Mouse (Mus musculus): ENCODE measurements around the gene Cyba.
A peak's percentile ranks its signal among the peaks of the same experiment; 100 is the strongest.

The Cyba gene

GRCm38 (mm10) chr8:122451161-122451703 lies 18.5 kb upstream of the Cyba start:
- DNase-seq: no peak

DNA sequence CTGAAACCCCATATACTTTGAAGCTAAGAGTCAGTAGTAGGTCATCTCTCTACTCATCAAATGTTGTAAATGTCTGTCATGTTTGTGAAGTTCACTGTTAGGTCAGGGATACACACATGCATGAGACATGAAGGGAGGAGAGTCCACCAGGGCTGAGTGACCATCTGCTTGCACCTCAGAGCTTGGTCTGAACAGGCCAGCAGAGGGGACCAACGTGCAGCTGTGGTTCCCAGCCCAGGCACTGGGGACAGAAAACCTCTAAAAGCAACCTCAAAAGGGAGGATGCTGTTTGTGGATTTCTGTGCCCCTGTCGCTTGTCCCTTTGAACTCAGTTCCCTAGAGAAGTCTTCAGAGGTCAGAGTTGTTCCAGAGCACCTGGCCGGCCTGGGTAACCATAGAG lies 12.5 kb upstream of the Cyba start:
- no peak for DNase-seq

DNA sequence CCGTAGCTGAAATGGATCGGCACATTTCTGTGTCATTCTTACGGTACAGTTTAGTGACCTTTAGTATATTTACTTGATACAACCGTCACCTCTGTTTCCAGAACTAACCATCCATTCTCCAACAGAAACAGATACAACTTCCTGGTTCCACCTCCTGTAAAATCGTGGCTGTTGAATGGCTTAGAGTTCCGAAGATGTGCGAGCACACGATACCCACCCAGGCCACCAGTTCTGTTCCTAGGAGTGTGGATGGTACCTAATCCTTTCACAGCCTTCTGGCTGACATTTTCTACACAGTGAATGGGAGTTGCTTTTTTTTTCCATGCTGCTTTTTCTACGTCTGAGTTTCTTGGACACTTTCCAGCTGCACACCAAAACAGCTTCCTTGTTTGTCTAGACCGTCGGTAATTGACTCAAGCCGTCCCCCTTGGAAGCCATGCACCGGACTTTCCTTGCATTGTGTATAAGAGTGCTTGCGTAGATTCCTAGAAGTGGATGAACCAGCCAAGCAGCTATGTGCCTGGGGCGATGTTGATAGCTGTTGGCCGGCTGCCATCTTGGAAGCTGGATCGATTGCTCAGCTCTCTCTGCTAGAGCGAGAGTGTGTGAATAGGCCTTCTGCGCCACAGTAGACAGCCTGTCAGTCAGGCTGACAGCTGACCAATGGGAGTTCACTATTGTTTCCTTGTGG lies 11.5 kb upstream of the Cyba start:
- DNase-seq: peak in 1 of 2 experiments; percentile 48

DNA sequence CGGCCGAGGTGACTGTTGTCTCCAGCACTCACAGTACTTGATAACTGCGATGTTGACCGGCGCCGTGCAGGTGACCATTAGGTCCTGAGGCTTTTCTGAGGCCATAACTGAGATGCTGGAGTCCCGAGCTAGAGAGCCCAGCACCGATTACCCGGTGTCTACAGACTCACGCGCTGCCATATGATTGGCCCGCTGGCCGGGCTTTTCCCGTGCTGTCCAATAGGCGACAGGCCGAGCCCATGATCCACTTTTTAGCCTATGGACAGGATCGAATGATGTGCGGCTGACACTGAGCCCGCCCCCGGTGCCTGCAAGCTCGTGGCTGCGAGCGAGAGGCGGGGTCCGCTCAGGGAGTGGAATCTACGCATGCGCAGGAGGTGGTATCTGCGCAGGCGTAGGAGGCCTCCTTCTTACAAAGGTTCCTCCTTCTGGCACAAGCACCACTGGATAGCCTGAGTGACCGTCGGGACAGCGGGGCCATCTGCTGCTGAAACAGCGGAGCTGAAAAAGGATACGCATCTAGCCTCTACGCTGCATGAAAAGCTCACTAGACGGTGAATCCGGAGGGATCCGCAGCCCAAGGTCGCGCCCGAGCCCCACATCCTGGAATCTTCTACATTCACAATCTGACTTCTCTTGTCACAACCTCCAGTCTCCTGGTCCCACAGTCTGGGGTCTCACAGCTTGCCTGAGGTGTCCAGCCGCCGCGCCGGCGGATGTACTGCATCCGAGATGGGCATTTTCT lies 10.7 kb upstream of the Cyba start, which contains the start of gene Mvd:
Gene Mvd, minus strand, starts transcription at position 161 of the 745 bp plus-strand sequence.
- DNase-seq: peak; percentile 94 to 98

GRCm38 (mm10) chr8:122442781-122443180 lies 10.1 kb upstream of the Cyba start:
- DNase-seq: no peak

GRCm38 (mm10) chr8:122442356-122442755 lies 9.6 kb upstream of the Cyba start:
- no peak for DNase-seq

GRCm38 (mm10) chr8:122441326-122441725 lies 8.6 kb upstream of the Cyba start:
- no peak for DNase-seq

- no peak for DNase-seq
These were observed 6.6 kb upstream of the Cyba start for GRCm38 (mm10) chr8:122439336-122439735.

GRCm38 (mm10) chr8:122437708-122438331 lies 5.1 kb upstream of the Cyba start:
- DNase-seq: no peak

DNA sequence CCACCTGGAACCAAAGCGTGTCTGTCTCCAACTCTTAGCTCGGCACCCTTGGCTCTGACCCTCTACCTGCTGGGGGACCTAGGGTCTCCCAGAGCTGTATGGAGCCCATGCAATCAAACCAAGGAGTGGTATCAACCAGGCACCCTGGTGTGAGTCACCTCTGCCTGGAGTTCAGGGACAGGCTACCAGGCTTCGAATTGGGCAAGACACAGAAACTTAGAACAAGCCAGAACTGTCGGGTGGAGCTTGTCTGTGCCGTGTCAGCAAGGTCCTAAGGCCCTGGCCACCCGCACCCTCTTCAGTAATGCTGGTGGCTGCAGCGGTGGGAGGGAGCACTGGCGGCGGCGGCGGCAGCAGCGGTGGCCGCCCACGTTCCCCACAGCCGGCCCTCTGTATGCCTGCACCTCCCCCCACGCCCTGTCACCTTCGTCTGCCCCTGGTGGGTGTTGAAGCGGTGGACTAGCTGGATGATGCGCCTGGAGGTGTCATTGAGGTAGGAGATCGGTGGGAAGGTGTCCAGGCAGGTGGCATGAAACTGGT lies 3.9 kb upstream of the Cyba start:
- no peak for DNase-seq

DNA sequence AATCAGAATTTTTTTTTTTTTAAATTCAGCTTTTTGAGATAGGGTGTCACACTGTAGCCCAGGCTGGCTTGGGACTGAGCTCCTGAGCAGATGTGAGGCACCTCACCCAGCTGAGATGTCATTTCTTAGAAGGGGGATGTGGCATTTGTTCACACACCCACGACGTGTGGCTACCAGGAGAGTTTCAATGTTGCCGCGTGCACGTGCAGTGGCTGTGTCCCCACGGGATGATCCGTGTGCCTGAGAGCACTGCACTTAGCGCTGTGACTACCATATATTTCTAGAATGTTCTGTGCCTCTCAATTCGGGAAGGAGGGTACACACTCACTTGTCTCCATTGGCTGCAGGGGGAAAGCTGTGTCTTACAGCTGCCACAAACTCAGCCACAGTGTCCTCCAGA lies 3.4 kb upstream of the Cyba start:
- no peak for DNase-seq

DNA sequence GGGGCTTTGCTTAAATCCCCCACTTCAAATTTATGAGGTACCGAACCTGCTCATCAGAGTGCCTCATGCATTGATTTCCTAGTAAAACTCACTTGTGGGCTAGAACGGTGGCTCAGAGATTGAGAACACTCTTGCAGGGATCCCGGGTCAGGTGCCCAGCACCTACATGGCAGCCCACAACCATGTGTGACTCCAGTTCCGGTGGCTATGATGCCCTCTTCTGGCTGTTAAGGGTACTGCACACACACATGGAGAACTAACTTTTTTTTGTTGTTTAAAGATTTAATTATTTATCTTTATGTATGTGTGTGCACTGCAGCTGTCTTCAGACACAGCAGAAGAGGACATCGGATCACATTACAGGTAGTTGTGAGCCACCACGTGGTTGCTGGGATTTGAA lies 2.6 kb upstream of the Cyba start:
- no peak for DNase-seq

DNA sequence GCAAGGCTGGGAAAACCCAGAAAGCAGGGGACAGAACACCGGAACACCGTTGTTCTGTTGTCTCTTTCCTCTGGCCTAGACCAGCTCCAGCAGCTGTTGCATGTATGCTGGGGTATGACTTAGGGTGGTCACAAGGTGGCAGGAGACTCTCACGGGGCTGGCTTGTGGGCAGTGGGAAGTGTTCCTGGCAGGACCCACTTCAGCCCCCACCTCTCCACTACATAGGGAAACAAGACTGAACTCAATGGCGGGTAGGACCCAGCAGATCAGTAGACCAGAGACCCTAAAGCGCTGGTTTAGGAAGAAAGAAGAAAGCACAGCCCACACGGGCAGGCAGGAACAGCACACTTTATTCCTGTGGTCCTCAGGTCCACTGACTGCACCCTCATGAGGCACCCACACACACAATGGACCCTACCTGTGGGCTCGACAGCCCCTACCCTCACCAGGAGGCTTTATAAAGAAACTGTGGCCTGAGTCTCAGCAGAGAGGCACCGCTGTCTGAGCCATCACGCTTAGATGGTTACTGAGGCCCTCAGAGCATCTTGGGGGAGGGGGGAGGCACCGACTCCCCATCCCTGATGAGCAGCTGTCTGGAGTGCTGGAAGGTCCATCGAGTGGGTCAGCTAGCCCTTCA lies 657 bp upstream of the Cyba start:
- DNase-seq: no peak

- DNase-seq: peak; percentile 40 to 48
These were observed 862 bp downstream of the Cyba start for GRCm38 (mm10) chr8:122431694-122432442.

DNA sequence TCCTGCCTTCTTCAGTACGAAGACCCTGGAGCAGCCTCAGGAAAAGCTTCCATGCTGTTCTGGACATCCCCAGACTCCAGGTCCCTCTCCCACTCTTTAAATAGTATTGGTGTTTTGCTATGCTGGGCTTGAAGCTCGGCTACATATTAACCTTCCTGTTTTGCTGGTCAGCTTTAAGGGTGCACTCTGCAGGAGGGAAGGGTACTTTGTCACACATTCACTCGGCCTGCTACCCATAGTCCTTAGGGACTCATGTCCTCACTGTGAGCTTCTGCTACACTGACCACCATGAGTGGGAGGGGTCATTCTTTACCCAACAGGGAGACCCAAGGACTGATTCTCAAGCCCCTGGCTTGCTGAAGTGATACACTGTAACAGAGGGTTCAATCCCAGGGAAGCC lies 2.1 kb downstream of the Cyba start:
- DNase-seq: no peak

DNA sequence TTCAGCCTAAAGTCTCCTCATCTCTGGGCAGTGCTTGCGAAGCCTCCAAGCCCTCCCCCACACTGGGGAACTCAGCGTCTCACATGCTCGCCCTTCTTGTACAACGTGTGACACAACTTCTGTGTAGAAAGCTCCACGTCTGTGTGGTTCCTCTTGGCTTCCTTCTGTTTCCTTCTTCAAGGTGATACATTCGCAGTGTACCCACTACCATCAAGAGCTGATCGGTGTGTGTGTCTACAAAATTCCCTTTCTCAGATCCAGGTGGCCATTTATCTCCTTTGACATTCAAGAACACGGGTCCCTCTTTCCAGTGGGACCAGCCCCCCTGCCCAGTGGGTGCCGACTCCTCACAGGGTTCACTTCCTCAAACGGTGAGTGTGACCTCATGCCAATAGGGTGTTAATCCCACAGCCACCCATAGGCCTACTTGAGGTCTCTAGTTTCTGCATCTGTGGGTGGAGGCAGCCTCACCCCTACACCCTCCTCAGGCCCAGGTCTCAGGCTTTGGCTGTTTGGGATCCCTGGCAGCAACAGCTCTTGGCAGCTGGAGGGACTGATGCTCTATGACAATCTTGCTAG lies 2.6 kb downstream of the Cyba start:
- peak; percentile 53 to 59 for DNase-seq

DNA sequence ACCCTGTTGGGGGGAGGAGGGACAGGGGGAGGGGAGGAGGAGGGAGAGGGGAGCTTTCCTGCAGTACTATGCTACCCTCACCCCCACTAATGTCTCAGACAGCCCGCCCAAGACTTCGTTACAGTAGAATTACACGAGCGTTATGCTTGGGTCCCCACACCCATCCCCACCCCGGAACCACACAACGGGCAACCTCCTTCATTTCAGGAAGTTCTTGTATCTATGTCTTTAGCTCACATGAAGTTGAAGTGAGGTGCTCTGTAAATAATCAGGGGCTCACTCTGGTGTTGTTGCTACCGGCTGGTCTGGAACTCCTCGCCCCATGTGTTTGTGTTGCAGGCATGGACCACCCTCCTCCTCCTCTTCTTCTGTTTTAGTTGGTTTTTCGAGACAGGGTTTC lies 4.6 kb downstream of the Cyba start:
- DNase-seq: peak; percentile 42 to 44

DNA sequence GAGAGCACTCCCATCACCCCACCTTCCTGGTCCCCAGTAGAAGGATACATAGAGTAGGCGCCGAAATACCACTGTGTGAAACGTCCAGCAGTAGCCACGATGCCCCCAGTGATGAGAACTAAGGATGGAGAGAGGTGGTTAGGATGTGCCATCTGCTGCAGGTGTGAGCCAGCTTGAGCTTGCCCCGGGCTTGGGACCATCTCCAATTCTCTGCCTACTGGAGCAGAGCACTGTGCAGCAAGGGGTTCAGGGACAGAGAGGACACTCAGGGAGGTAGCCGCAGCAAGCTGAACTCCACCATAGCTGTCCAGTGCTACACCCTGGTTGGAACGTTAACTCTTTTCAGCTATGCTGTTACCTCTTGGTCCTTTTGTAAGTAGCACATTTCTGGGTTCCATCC lies 5.1 kb downstream of the Cyba start:
- no peak for DNase-seq

- no peak for DNase-seq
These were observed 6.6 kb downstream of the Cyba start for GRCm38 (mm10) chr8:122426145-122426544.

GRCm38 (mm10) chr8:122423659-122424058 lies 9.1 kb downstream of the Cyba start:
- no peak for DNase-seq

DNA sequence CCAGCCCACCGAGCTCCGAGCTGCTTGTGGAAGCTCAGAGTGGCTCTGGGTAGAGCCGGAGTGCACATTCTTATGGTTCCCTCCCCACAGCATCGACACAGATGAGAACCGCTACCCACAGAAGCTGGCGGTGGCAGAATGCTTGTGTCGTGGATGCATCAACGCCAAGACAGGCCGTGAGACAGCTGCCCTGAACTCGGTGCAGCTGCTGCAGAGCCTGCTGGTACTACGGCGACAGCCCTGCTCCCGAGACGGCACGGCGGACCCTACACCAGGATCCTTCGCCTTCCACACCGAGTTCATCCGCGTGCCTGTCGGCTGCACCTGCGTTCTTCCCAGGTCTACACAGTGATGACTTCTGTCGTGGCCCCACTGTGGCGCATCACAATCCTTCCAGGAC lies 9.5 kb downstream of the Cyba start:
- no peak for DNase-seq
